Mouse (Mus musculus) megakaryocyte, embryonic 14.5 days (primary cell): ENCODE data around the gene Stox2.

ENCODE experiments used
- FLI1 ChIP-seq: IDR thresholded peaks from 2 replicates; pipeline ENCODE4 v1.6.1; 2012; ENCODE audit warnings: low read length, inconsistent platforms, mixed read lengths
- GATA1 ChIP-seq: IDR thresholded peaks from 3 replicates; pipeline ENCODE4 v1.6.1; 2012; ENCODE audit warnings: mixed read lengths, low read length, inconsistent platforms, borderline replicate concordance

- no peak for TF ChIP-seq FLI1
- no peak for TF ChIP-seq GATA1
Measured at GRCm38 (mm10) chr8:47160688-47161087, 285.5 kb downstream of the Stox2 start.
